Mouse (Mus musculus) embryonic facial prominence, embryonic 14.5 days (tissue): Measurements from ENCODE around the gene Anp32a. TPM values are rescaled to one million over a fixed set of nuclear protein-coding genes. Genes with fewer than 3 reads are reported as not detected.
A peak's percentile ranks its signal among the peaks of the same experiment; 100 is the strongest.

Source experiments
- ATAC-seq: fragments of 200-750 bp; cut with Nextera tagmentation; 2 replicates; pipeline ENCODE4 v1.8.0; 2017; ENCODE audit warnings: low read depth, moderate number of reproducible peaks, moderate TSS enrichment
- DNase-seq: peaks from one replicate; pipeline ENCODE4 v3.0.0-alpha.2; 2015; ENCODE audit warnings: low spot score
- H3K27ac ChIP-seq: fragments of 300-500 bp; sonication (generic); replicated peaks from 2 replicates; pipeline ENCODE4 v1.5.1; 2014; ENCODE audit warnings: low read depth, mild to moderate bottlenecking, low read length, moderate library complexity
- H3K27me3 ChIP-seq: fragments of 300-500 bp; sonication (generic); replicated peaks from 2 replicates; pipeline ENCODE4 v1.6.1; 2014; ENCODE audit warnings: low read length; ENCODE audit not compliant: control insufficient read depth, insufficient read depth
- H3K36me3 ChIP-seq: fragments of 300-500 bp; sonication (generic); 2 replicates; pipeline ENCODE4 v1.6.1; 2014; ENCODE audit warnings: low read length, mixed read lengths; ENCODE audit not compliant: control insufficient read depth, insufficient read depth
- H3K4me1 ChIP-seq: fragments of 300-500 bp; sonication (generic); 2 replicates; pipeline ENCODE4 v1.6.1; 2014; ENCODE audit warnings: antibody characterized with exemption, low read length; ENCODE audit not compliant: control insufficient read depth, insufficient read depth
- H3K4me2 ChIP-seq: fragments of 300-500 bp; sonication (generic); 2 replicates; pipeline ENCODE4 v1.6.1; 2014; ENCODE audit warnings: low read depth, mild to moderate bottlenecking, low read length, moderate library complexity, mixed read lengths
- H3K4me3 ChIP-seq: fragments of 300-500 bp; sonication (generic); 2 replicates; pipeline ENCODE4 v1.5.1; 2014; ENCODE audit warnings: low read depth, mild to moderate bottlenecking, low read length
- H3K9ac ChIP-seq: fragments of 300-500 bp; sonication (generic); 2 replicates; pipeline ENCODE4 v1.6.1; 2014; ENCODE audit warnings: low read depth, mild to moderate bottlenecking, low read length, moderate library complexity, mixed read lengths
- H3K9me3 ChIP-seq: fragments of 300-500 bp; sonication (generic); 2 replicates; pipeline ENCODE4 v1.6.1; 2016; ENCODE audit warnings: low read length; ENCODE audit not compliant: control insufficient read depth
- WGBS: fragments of 180-500 bp; shearing (Covaris S2); extraction: QIAGEN DNeasy Blood & Tissue Kit; methylation state at CpG from one replicate; pipeline ENCODE4 v1.1.7; 2014; 5-methylcytosine and 5-hydroxymethylcytosine counted together
- polyA plus RNA-seq: library from polyadenylated mRNA; unstranded; fragments of >200 nt; fragmentation: Nextera tagmentation; extraction: Ambion mirVana; gene quantifications from 2 replicates; pipeline ENCODE4 v1.2.1, GENCODE M21; 2014

The Anp32a gene
- polyA plus RNA-seq, 1 experiment from 2014 or later, result 107 TPM

GRCm38 (mm10) chr9:62401589-62401988 is 60.5 kb downstream of the Anp32a start:
- no peaks in the 10 kb centered on the region for H3K36me3 ChIP-seq
- H3K4me2 ChIP-seq, result no peak overlapping the region
- DNase-seq (no peak), ATAC-seq (no peak; the same call in 1 of the 2 replicates)
- H3K27ac ChIP-seq, result no peak overlapping the region
- whole genome bisulfite sequencing, result 47% methylated on average over 1 of the region's 1 CpGs
- no peaks in the 10 kb centered on the region for H3K4me1 ChIP-seq
- no peaks in the 10 kb centered on the region for H3K27me3 ChIP-seq
- H3K9ac ChIP-seq, result no peak overlapping the region
- no peaks in the 10 kb centered on the region for H3K9me3 ChIP-seq
- H3K4me3 ChIP-seq, result no peak overlapping the region

DNA sequence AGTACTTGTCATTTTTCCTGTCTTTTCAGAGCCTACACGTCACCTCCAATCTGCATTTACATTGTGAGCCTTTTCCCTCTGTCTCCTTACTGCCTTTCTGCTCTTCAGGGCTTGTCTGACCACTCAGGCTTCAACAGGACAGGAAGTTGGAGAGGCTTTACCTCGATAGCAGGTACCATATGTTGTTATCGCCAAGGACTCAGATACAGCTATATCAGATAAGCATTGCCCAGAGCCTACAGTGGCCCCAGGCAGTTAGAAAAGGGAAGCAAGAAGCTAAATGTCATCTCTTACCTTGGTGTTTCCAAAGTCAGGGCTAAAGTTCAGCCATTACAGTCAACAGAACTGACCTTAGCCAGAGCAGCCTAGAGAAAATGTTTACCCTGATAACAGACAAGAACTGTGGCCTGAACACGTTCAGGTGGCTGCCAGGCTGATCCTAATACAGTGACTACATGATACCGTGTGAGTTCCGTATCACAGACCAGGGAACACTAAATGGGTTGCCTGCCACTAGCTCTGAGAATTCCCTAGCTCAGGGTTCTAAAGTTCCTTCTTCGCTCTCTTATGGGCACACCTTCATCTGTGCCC is 65.4 kb downstream of the Anp32a start:
- no peaks in the 10 kb centered on the region for H3K36me3 ChIP-seq
- ATAC-seq, result no peak
- WGBS, result 83% methylated on average over 7 of the region's 7 CpGs

GRCm38 (mm10) chr9:62407357-62408146 is 66.5 kb downstream of the Anp32a start:
- DNase-seq (no peak), ATAC-seq (no peak)
- H3K27ac ChIP-seq, result no peak overlapping the region
- no peaks in the 10 kb centered on the region for H3K4me1 ChIP-seq
- no peaks in the 10 kb centered on the region for H3K36me3 ChIP-seq
- no peaks in the 10 kb centered on the region for H3K27me3 ChIP-seq
- WGBS, result 72% methylated on average over 5 of the region's 5 CpGs
- H3K4me2 ChIP-seq, result no peak overlapping the region
- no peak overlapping the region for H3K9ac ChIP-seq
- no peak overlapping the region for H3K4me3 ChIP-seq
- no peaks in the 10 kb centered on the region; the same call in 1 of the 2 replicates for H3K9me3 ChIP-seq

More for the DNA sequence above, 65.4 kb downstream of the Anp32a start:
- no peak overlapping the region for H3K9ac ChIP-seq
- H3K4me1 ChIP-seq, result no peaks in the 10 kb centered on the region
- no peak for DNase-seq
- H3K9me3 ChIP-seq, result no peaks in the 10 kb centered on the region; the same call in 1 of the 2 replicates
- no peaks in the 10 kb centered on the region for H3K27me3 ChIP-seq
- H3K4me3 ChIP-seq, result no peak overlapping the region
- H3K27ac ChIP-seq, result no peak overlapping the region
- no peak overlapping the region for H3K4me2 ChIP-seq

GRCm38 (mm10) chr9:62418742-62419141 is 77.6 kb downstream of the Anp32a start:
- Histone ChIP-seq H3K4me2 (no peak overlapping the region), H3K9me3 (peaks cover 6% of the 10 kb centered on the region; the same call in 1 of the 2 replicates), H3K36me3 (no peaks in the 10 kb centered on the region), H3K27ac (no peak overlapping the region), H3K27me3 (no peaks in the 10 kb centered on the region), H3K4me1 (peaks cover 9% of the 10 kb centered on the region; the same call in 1 of the 2 replicates), H3K4me3 (no peak overlapping the region), H3K9ac (no peak overlapping the region)
- WGBS, result 67% methylated on average over 5 of the region's 5 CpGs
- DNase-seq (no peak), ATAC-seq (no peak)

DNA sequence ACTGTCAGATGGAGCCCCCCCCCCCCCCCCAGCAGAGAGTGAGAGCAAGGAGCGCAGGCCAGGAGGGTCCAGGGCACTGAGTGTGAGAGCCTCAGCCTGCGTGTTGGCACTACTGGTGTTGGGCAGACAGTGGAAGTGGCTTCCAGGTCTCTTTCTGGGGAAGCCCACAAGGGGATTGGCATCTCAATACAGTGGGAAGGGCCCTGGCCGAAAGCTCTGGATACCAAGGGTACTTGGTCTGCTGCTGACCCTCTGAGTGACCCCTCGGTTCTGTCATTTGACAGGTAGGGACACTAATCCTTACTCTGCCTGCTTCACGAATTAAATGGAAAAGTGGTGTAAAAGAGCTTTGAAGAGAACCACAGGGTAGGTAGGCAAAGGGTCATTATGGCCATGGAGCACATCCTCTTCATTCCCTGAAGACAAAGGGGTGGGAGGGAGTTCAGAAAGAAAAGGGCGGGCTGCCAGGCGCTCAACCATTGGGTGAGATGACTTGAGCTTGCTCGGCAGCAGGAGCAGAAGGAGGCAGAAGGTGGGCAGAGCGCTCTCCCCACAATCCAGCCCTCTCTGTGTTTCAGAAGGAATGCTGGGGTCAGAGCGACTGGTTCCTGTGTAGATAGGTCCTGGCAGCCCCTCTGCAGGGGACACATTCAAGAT is 79.3 kb downstream of the Anp32a start:
- Histone ChIP-seq H3K9ac (0 out of 2 replicates have a peak overlapping the region, but pooled peaks have one; percentile 12), H3K27me3 (no peaks in the 10 kb centered on the region), H3K4me3 (peak overlapping the region; percentile 15), H3K27ac (no peak overlapping the region), H3K4me1 (0 out of 2 replicates have a peak, but pooled peaks cover 4% of the 10 kb centered on the region), H3K4me2 (peak overlapping the region; percentile 46), H3K9me3 (peaks cover 6% of the 10 kb centered on the region; the same call in 1 of the 2 replicates), H3K36me3 (no peaks in the 10 kb centered on the region)
- WGBS, result 54% methylated on average over 9 of the region's 10 CpGs
- no peak for ATAC-seq
- DNase-seq, result no peak

DNA sequence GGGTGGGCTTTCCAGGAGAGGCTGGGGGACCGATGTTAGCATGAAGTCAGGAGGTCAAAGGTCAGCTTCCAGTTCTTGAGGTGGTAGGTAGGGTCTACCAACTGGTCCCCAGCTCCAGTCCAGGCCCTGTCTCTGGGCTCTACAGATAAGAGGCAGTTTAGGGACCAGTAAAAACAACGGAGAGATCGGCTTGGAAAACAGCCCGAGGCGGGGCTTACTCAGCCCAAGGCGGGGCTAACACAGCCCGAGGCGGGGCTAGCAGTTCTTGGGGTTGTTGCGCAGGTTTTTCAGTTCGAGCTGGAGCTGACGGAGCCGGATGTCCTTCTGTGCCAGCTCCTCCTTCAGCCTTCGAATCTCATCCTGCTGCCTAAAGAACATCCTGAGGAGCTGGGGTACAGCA is 79.9 kb downstream of the Anp32a start:
- Histone ChIP-seq H3K36me3 (no peaks in the 10 kb centered on the region), H3K4me2 (peak overlapping the region; percentile 46), H3K9ac (peak overlapping the region; percentile 50), H3K4me1 (0 out of 2 replicates have a peak, but pooled peaks cover 4% of the 10 kb centered on the region), H3K27ac (peak overlapping the region; percentile 44; the same call in 1 of the 2 replicates), H3K4me3 (peak overlapping the region; percentile 15), H3K9me3 (peaks cover 6% of the 10 kb centered on the region; the same call in 1 of the 2 replicates), H3K27me3 (no peaks in the 10 kb centered on the region)
- DNase-seq (peak; percentile 87), ATAC-seq (peak; percentile 86)
- 4% methylated on average over 12 of the region's 13 CpGs for WGBS

DNA sequence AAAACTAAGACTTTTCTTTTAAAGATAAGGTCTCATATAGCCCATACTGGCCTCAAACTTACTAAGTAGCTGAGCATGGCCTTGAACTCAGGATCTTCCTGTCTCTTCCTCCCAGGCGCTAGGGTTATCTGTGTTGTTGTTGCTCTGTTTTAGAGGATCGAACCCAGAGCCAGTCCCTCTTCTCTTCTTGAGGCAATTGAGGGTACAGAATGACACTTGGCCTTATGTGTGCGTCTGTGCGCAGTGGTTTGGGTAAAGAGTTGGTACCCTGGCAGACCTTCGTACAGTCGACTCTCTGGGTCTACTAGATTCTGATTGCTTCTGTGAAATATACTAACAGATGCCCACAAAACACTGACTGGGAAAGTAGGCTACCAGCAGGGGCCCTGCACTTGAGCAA is 80.8 kb downstream of the Anp32a start:
- peaks cover 6% of the 10 kb centered on the region; the same call in 1 of the 2 replicates for H3K9me3 ChIP-seq
- H3K36me3 ChIP-seq, result no peaks in the 10 kb centered on the region
- 0 out of 2 replicates have a peak, but pooled peaks cover 4% of the 10 kb centered on the region for H3K4me1 ChIP-seq
- WGBS, result 97% methylated on average over 6 of the region's 6 CpGs
- DNase-seq, result no peak
- H3K27me3 ChIP-seq, result no peaks in the 10 kb centered on the region
- H3K4me2 ChIP-seq, result no peak overlapping the region
- no peak overlapping the region for H3K4me3 ChIP-seq
- H3K9ac ChIP-seq, result no peak overlapping the region
- ATAC-seq, result no peak
- H3K27ac ChIP-seq, result no peak overlapping the region

- 0 out of 2 replicates have a peak, but pooled peaks cover 3% of the 10 kb centered on the region for H3K36me3 ChIP-seq
- 89% methylated on average over 10 of the region's 10 CpGs for WGBS
- DNase-seq, result no peak
- no peak overlapping the region for H3K4me3 ChIP-seq
- no peak overlapping the region for H3K27ac ChIP-seq
- no peak overlapping the region for H3K4me2 ChIP-seq
- H3K9ac ChIP-seq, result no peak overlapping the region
- peaks cover 6% of the 10 kb centered on the region; the same call in 1 of the 2 replicates for H3K9me3 ChIP-seq
- 0 out of 2 replicates have a peak, but pooled peaks cover 4% of the 10 kb centered on the region for H3K4me1 ChIP-seq
- H3K27me3 ChIP-seq, result no peaks in the 10 kb centered on the region
- ATAC-seq, result no peak
Measured at GRCm38 (mm10) chr9:62422926-62423325, 81.8 kb downstream of the Anp32a start.
